Mouse (Mus musculus) left cerebral cortex, postnatal 25 days (tissue): ENCODE results near the gene Rab8b. TPM values are rescaled to one million over a fixed set of nuclear protein-coding genes. Genes with fewer than 3 reads are reported as not detected.
"Not testable (repeated sequence)": the region's sequence is repeated elsewhere in the genome, so short reads cannot be mapped to it uniquely, and the experiment has no call there.

Experiments
- DNase-seq, 2 experiments: peaks; one replicate each; pipeline ENCODE4 v3.0.0; 2022; ENCODE audit warnings: low spot score in 2 of 2, mixed read lengths in 1 of 2
- intact Hi-C: fragments of 180-260 bp; cut with DNase I; formaldehyde crosslinking; loops from one replicate; pipeline ENCODE4 v1.15.1; 2025
- total RNA-seq, 2 experiments: library from RNA; stranded (reverse); gene quantifications; 2 replicates each; pipeline ENCODE4 v1.2.3; 2021

Gene Rab8b
- total RNA-seq, 2 experiments from 2014 or later, result 27.2 to 31.0 TPM

GRCm38 (mm10) chr9:66919981-66920380, 494 bp upstream of the Rab8b start:
- intact Hi-C loops, result loop anchor here (1.0 to 10.0 kb wide), 4 partner anchors 43 to 275 kb away; partner anchors contain the start of genes Aph1c and Lactb
- no peak for DNase-seq

- DNase-seq, result no peak
- intact Hi-C loops, result loop anchor here (1.0 to 5.0 kb wide), 3 partner anchors 42 to 84 kb away; partner anchors contain the start of genes Aph1c and Lactb
These were observed 686 bp downstream of the Rab8b start for GRCm38 (mm10) chr9:66918672-66919330.

- no peak for DNase-seq
These were observed 1.6 kb downstream of the Rab8b start for GRCm38 (mm10) chr9:66917892-66918255.

GRCm38 (mm10) chr9:66917216-66917891, 2.1 kb downstream of the Rab8b start:
- intact Hi-C loops, result loop anchor here (5.0 kb wide), 1 partner anchor 40 kb away; no protein-coding TSS in a partner anchor
- DNase-seq, result no peak

More at GRCm38 (mm10) chr9:66917892-66918255, 1.6 kb downstream of the Rab8b start:
- intact Hi-C loops, result loop anchor here (2.0 to 5.0 kb wide), 2 partner anchors 41 to 57 kb away; partner anchors contain the start of gene Lactb

GRCm38 (mm10) chr9:66915869-66916785, 3.4 kb downstream of the Rab8b start:
- intact Hi-C loops, result loop anchor here (5.0 kb wide), 1 partner anchor 39 kb away; no protein-coding TSS in a partner anchor

GRCm38 (mm10) chr9:66915401-66915800, 4.1 kb downstream of the Rab8b start:
- intact Hi-C loops, result loop anchor here (5.0 kb wide), 1 partner anchor 38 kb away; no protein-coding TSS in a partner anchor
- no peak for DNase-seq

More at GRCm38 (mm10) chr9:66915869-66916785, 3.4 kb downstream of the Rab8b start:
- no peak for DNase-seq

GRCm38 (mm10) chr9:66914540-66914939, 4.9 kb downstream of the Rab8b start:
- intact Hi-C loops, result no loop called here
- no peak for DNase-seq

GRCm38 (mm10) chr9:66913254-66913934, 6.1 kb downstream of the Rab8b start:
- intact Hi-C loops, DNase-seq: not testable (repeated sequence)

- no peak for DNase-seq
These were observed 7.2 kb downstream of the Rab8b start for GRCm38 (mm10) chr9:66912304-66912703.

GRCm38 (mm10) chr9:66910677-66911076, 8.8 kb downstream of the Rab8b start:
- DNase-seq, result no peak
- intact Hi-C loops, result no loop called here

More at GRCm38 (mm10) chr9:66912304-66912703, 7.2 kb downstream of the Rab8b start:
- intact Hi-C loops, result no loop called here

GRCm38 (mm10) chr9:66909922-66910321, 9.6 kb downstream of the Rab8b start:
- DNase-seq, result no peak
- intact Hi-C loops, result no loop called here

GRCm38 (mm10) chr9:66907746-66908397, 11.6 kb downstream of the Rab8b start:
- DNase-seq, result no peak
- intact Hi-C loops, result no loop called here

GRCm38 (mm10) chr9:66907126-66907525, 12.4 kb downstream of the Rab8b start:
- no peak for DNase-seq
- intact Hi-C loops, result no loop called here

- no peak for DNase-seq
- intact Hi-C loops, result no loop called here
These were observed 13.5 kb downstream of the Rab8b start for GRCm38 (mm10) chr9:66905990-66906389.

GRCm38 (mm10) chr9:66899526-66899925, 20.0 kb downstream of the Rab8b start:
- no peak for DNase-seq
- intact Hi-C loops, result no loop called here

- DNase-seq, result no peak
- intact Hi-C loops, result no loop called here
These were observed 20.4 kb downstream of the Rab8b start for GRCm38 (mm10) chr9:66899072-66899471.

GRCm38 (mm10) chr9:66897851-66898250, 21.6 kb downstream of the Rab8b start:
- intact Hi-C loops, result no loop called here
- no peak for DNase-seq

- no peak for DNase-seq
- intact Hi-C loops, result no loop called here
These were observed 22.5 kb downstream of the Rab8b start for GRCm38 (mm10) chr9:66896951-66897350.

GRCm38 (mm10) chr9:66895995-66896394, 23.5 kb downstream of the Rab8b start:
- intact Hi-C loops, result no loop called here
- no peak for DNase-seq
